Mouse (Mus musculus) olfactory bulb, adult 2 months (tissue): Measurements from ENCODE around the gene Uts2.

Experiments used
- CTCF ChIP-seq: fragments of 200-500 bp; IDR thresholded peaks from 2 replicates; pipeline ENCODE4 v1.5.1; 2012; ENCODE audit warnings: low read depth, mild to moderate bottlenecking, low read length, moderate library complexity; ENCODE audit not compliant: insufficient read depth
- POLR2A ChIP-seq: fragments of 200-500 bp; IDR thresholded peaks from 2 replicates; pipeline ENCODE4 v1.6.1; 2012; ENCODE audit warnings: mild to moderate bottlenecking, low read depth, low read length, moderate library complexity; ENCODE audit not compliant: insufficient read depth

DNA sequence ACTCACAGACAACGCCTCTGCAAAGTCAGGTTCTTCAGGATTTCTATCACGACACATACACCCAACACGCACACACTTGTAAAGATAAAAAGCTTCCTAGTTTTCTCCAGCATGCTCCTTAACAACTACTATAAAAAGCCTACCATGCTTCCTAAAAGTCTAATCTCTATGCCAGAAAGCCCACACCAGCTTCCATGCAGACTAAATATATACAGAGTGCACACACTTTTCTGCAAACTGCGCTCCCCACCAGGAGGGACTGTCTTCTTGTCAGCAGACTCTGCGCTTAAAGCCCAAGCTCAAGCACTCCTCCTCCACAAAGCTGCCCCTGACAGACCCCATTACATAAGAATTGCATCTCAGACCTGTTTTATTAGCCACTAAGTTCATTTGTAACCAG lies 44.6 kb downstream of the Uts2 start:
- TF ChIP-seq POLR2A (no peak), CTCF (no peak)
